Mouse (Mus musculus) hindbrain, embryonic 12.5 days (tissue): ENCODE results near the gene Ackr3. TPM values are rescaled to one million over a fixed set of nuclear protein-coding genes. Genes with fewer than 3 reads are reported as not detected.

Experiments used
- ATAC-seq: fragments of 200-750 bp; cut with Nextera tagmentation; 2 replicates; pipeline ENCODE4 v1.8.0; 2017; ENCODE audit warnings: moderate TSS enrichment; ENCODE audit not compliant: low FRiP score
- H3K27ac ChIP-seq: fragments of 300-500 bp; sonication (generic); 2 replicates; pipeline ENCODE4 v1.5.1; 2016; ENCODE audit warnings: mild to moderate bottlenecking
- H3K27me3 ChIP-seq: fragments of 300-500 bp; sonication (generic); 2 replicates; pipeline ENCODE4 v1.6.1; 2016; ENCODE audit warnings: mild to moderate bottlenecking
- H3K36me3 ChIP-seq: fragments of 300-500 bp; sonication (generic); 2 replicates; pipeline ENCODE4 v1.6.1; 2016; ENCODE audit warnings: mild to moderate bottlenecking
- H3K4me1 ChIP-seq: fragments of 300-500 bp; sonication (generic); 2 replicates; pipeline ENCODE4 v1.6.1; 2016
- H3K4me2 ChIP-seq: fragments of 300-500 bp; sonication (generic); replicated peaks from 2 replicates; pipeline ENCODE4 v1.6.1; 2016; ENCODE audit warnings: mild to moderate bottlenecking
- H3K4me3 ChIP-seq: fragments of 300-500 bp; sonication (generic); 2 replicates; pipeline ENCODE4 v1.5.1; 2016; ENCODE audit warnings: mild to moderate bottlenecking
- H3K9ac ChIP-seq: fragments of 300-500 bp; sonication (generic); 2 replicates; pipeline ENCODE4 v1.6.1; 2016; ENCODE audit warnings: mild to moderate bottlenecking, moderate library complexity
- H3K9me3 ChIP-seq: fragments of 300-500 bp; sonication (generic); replicated peaks from 2 replicates; pipeline ENCODE4 v1.6.1; 2016; ENCODE audit warnings: mild to moderate bottlenecking
- WGBS: fragments of 180-500 bp; shearing (Covaris S2); methylation state at CpG from one replicate; pipeline ENCODE4 v1.1.7; 2016; 5-methylcytosine and 5-hydroxymethylcytosine counted together
- polyA plus RNA-seq: library from polyadenylated mRNA; unstranded; fragments of >200 nt; fragmentation: Nextera tagmentation; extraction: Ambion mirVana; gene quantifications from 2 replicates; pipeline ENCODE4 v1.2.1, GENCODE M21; 2016

Ackr3 gene
- 26.9 and 27.6 TPM in 2 replicates for polyA plus RNA-seq

- Histone ChIP-seq H3K27ac (peak within 1 kb of the TSS; percentile 82), H3K36me3 (no peaks in the 10 kb centered on the region), H3K9me3 (no peaks in the 10 kb centered on the region), H3K4me2 (peak within 1 kb of the TSS; percentile 58), H3K9ac (peak within 1 kb of the TSS; percentile 71), H3K4me1 (peaks cover 66% of the 10 kb centered on the region), H3K4me3 (peak within 1 kb of the TSS; percentile 56), H3K27me3 (peaks cover 27% of the 10 kb centered on the region)
- ATAC-seq: peak; percentile 82
- WGBS: 3% methylated on average over 19 of the region's 19 CpGs
Observed at GRCm38 (mm10) chr1:90203783-90204690, at the start of gene Ackr3. Ackr3 (plus strand) TSS chr1:90203980.

- H3K4me2 ChIP-seq: no peak overlapping the region
- H3K4me3 ChIP-seq: no peak overlapping the region
- 67% methylated on average over 7 of the region's 7 CpGs for WGBS
- H3K27me3 ChIP-seq: no peaks in the 10 kb centered on the region
- no peaks in the 10 kb centered on the region for H3K36me3 ChIP-seq
- no peak overlapping the region for H3K27ac ChIP-seq
- H3K4me1 ChIP-seq: peaks cover 23% of the 10 kb centered on the region
- no peak overlapping the region for H3K9ac ChIP-seq
- no peaks in the 10 kb centered on the region for H3K9me3 ChIP-seq
- no peak for ATAC-seq
Observed at GRCm38 (mm10) chr1:90156589-90156988, 47.2 kb upstream of the Ackr3 start.

- H3K9ac ChIP-seq: no peak overlapping the region
- no peak overlapping the region for H3K4me3 ChIP-seq
- H3K27me3 ChIP-seq: no peaks in the 10 kb centered on the region
- ATAC-seq: no peak
- no peak overlapping the region for H3K27ac ChIP-seq
- H3K36me3 ChIP-seq: no peaks in the 10 kb centered on the region
- H3K4me1 ChIP-seq: peaks cover 18% of the 10 kb centered on the region
- 46% methylated on average over 13 of the region's 13 CpGs for whole genome bisulfite sequencing
- H3K4me2 ChIP-seq: no peak overlapping the region
- no peaks in the 10 kb centered on the region for H3K9me3 ChIP-seq
Observed at GRCm38 (mm10) chr1:90159927-90160326, 43.9 kb upstream of the Ackr3 start.

GRCm38 (mm10) chr1:90161623-90162022, 42.2 kb upstream of the Ackr3 start:
- Histone ChIP-seq H3K9ac (no peak overlapping the region), H3K4me1 (peaks cover 18% of the 10 kb centered on the region), H3K27me3 (no peaks in the 10 kb centered on the region), H3K9me3 (no peaks in the 10 kb centered on the region), H3K4me2 (no peak overlapping the region), H3K36me3 (no peaks in the 10 kb centered on the region), H3K4me3 (no peak overlapping the region), H3K27ac (no peak overlapping the region)
- no peak for ATAC-seq
- 83% methylated on average over 6 of the region's 6 CpGs for WGBS

GRCm38 (mm10) chr1:90162379-90162857, 41.4 kb upstream of the Ackr3 start:
- 39% methylated on average over 13 of the region's 13 CpGs for WGBS
- Histone ChIP-seq H3K27me3 (no peaks in the 10 kb centered on the region), H3K27ac (peak overlapping the region; percentile 18; the same call in 1 of the 2 replicates), H3K9ac (no peak overlapping the region), H3K36me3 (no peaks in the 10 kb centered on the region), H3K9me3 (no peaks in the 10 kb centered on the region), H3K4me2 (no peak overlapping the region), H3K4me1 (peaks cover 18% of the 10 kb centered on the region), H3K4me3 (no peak overlapping the region)
- ATAC-seq: no peak

- H3K27me3 ChIP-seq: no peaks in the 10 kb centered on the region
- no peak overlapping the region for H3K9ac ChIP-seq
- 84% methylated on average over 7 of the region's 7 CpGs for WGBS
- H3K9me3 ChIP-seq: no peaks in the 10 kb centered on the region
- no peak overlapping the region for H3K4me2 ChIP-seq
- peaks cover 18% of the 10 kb centered on the region for H3K4me1 ChIP-seq
- H3K36me3 ChIP-seq: no peaks in the 10 kb centered on the region
- H3K27ac ChIP-seq: 0 out of 2 replicates have a peak overlapping the region, but pooled peaks have one; percentile 18
- ATAC-seq: no peak
- no peak overlapping the region for H3K4me3 ChIP-seq
Observed at GRCm38 (mm10) chr1:90163161-90163560, 40.6 kb upstream of the Ackr3 start.

GRCm38 (mm10) chr1:90164319-90164718, 39.5 kb upstream of the Ackr3 start:
- peaks cover 18% of the 10 kb centered on the region for H3K4me1 ChIP-seq
- H3K9ac ChIP-seq: no peak overlapping the region
- no peaks in the 10 kb centered on the region for H3K27me3 ChIP-seq
- H3K27ac ChIP-seq: no peak overlapping the region
- H3K4me3 ChIP-seq: no peak overlapping the region
- 30% methylated on average over 3 of the region's 3 CpGs for WGBS
- H3K4me2 ChIP-seq: no peak overlapping the region
- H3K9me3 ChIP-seq: no peaks in the 10 kb centered on the region
- no peaks in the 10 kb centered on the region for H3K36me3 ChIP-seq
- no peak for ATAC-seq

GRCm38 (mm10) chr1:90174338-90174737, 29.4 kb upstream of the Ackr3 start:
- 35% methylated on average over 8 of the region's 8 CpGs for WGBS
- no peak overlapping the region for H3K4me3 ChIP-seq
- H3K27ac ChIP-seq: no peak overlapping the region
- no peaks in the 10 kb centered on the region for H3K9me3 ChIP-seq
- no peak overlapping the region for H3K4me2 ChIP-seq
- 0 out of 2 replicates have a peak, but pooled peaks cover 9% of the 10 kb centered on the region for H3K4me1 ChIP-seq
- ATAC-seq: no peak
- no peak overlapping the region for H3K9ac ChIP-seq
- H3K36me3 ChIP-seq: no peaks in the 10 kb centered on the region
- H3K27me3 ChIP-seq: no peaks in the 10 kb centered on the region

- Histone ChIP-seq H3K9me3 (no peaks in the 10 kb centered on the region), H3K9ac (no peak overlapping the region), H3K27me3 (no peaks in the 10 kb centered on the region), H3K4me1 (0 out of 2 replicates have a peak, but pooled peaks cover 9% of the 10 kb centered on the region), H3K4me3 (no peak overlapping the region), H3K27ac (no peak overlapping the region), H3K4me2 (no peak overlapping the region), H3K36me3 (no peaks in the 10 kb centered on the region)
- no peak for ATAC-seq
- 62% methylated on average over 7 of the region's 7 CpGs for WGBS
Observed at GRCm38 (mm10) chr1:90176223-90176622, 27.6 kb upstream of the Ackr3 start.

GRCm38 (mm10) chr1:90177565-90177964, 26.2 kb upstream of the Ackr3 start:
- 0 out of 2 replicates have a peak, but pooled peaks cover 9% of the 10 kb centered on the region for H3K4me1 ChIP-seq
- ATAC-seq: no peak
- no peak overlapping the region for H3K9ac ChIP-seq
- H3K36me3 ChIP-seq: no peaks in the 10 kb centered on the region
- no peak overlapping the region for H3K4me3 ChIP-seq
- no peaks in the 10 kb centered on the region for H3K9me3 ChIP-seq
- H3K27ac ChIP-seq: no peak overlapping the region
- no peak overlapping the region for H3K4me2 ChIP-seq
- no peaks in the 10 kb centered on the region for H3K27me3 ChIP-seq

- ATAC-seq: no peak
- WGBS: 72% methylated on average over 5 of the region's 5 CpGs
Observed at GRCm38 (mm10) chr1:90177978-90178377, 25.8 kb upstream of the Ackr3 start.

GRCm38 (mm10) chr1:90180479-90180878, 23.3 kb upstream of the Ackr3 start:
- WGBS: 87% methylated on average over 7 of the region's 7 CpGs
- H3K27me3 ChIP-seq: no peaks in the 10 kb centered on the region
- H3K4me1 ChIP-seq: no peaks in the 10 kb centered on the region
- H3K9ac ChIP-seq: no peak overlapping the region
- H3K4me2 ChIP-seq: no peak overlapping the region
- H3K9me3 ChIP-seq: no peaks in the 10 kb centered on the region
- ATAC-seq: no peak
- no peak overlapping the region for H3K27ac ChIP-seq
- no peak overlapping the region for H3K4me3 ChIP-seq
- H3K36me3 ChIP-seq: no peaks in the 10 kb centered on the region

More at GRCm38 (mm10) chr1:90177978-90178377, 25.8 kb upstream of the Ackr3 start:
- Histone ChIP-seq H3K9me3 (no peaks in the 10 kb centered on the region), H3K4me3 (no peak overlapping the region), H3K9ac (no peak overlapping the region), H3K27ac (no peak overlapping the region), H3K36me3 (no peaks in the 10 kb centered on the region), H3K4me1 (0 out of 2 replicates have a peak, but pooled peaks cover 9% of the 10 kb centered on the region), H3K27me3 (no peaks in the 10 kb centered on the region), H3K4me2 (no peak overlapping the region)
